Mouse (Mus musculus) ES-E14 (cell line): Measurements from ENCODE around the gene Susd2. TPM values are rescaled to one million over a fixed set of nuclear protein-coding genes. Genes with fewer than 3 reads are reported as not detected.
A peak's percentile ranks its signal among the peaks of the same experiment; 100 is the strongest.

Experiments
- DNase-seq: peaks from one replicate; pipeline ENCODE4 v3.0.0-alpha.2; 2013; ENCODE audit warnings: low read depth, low spot score
- H3K27ac ChIP-seq: 2 replicates; pipeline ENCODE4 v1.5.1; 2012; ENCODE audit warnings: low read depth, mild to moderate bottlenecking, low read length, moderate library complexity, mixed read lengths; ENCODE audit not compliant: poor library complexity, insufficient read depth, severe bottlenecking
- H3K36me3 ChIP-seq: 2 replicates; pipeline ENCODE4 v1.6.1; 2012; ENCODE audit warnings: mild to moderate bottlenecking, low read length, moderate library complexity, mixed read lengths; ENCODE audit not compliant: control insufficient read depth, poor library complexity, insufficient read depth, severe bottlenecking
- H3K4me1 ChIP-seq, 2 experiments: fragments of 150-350 bp in 1 of 2; sonication (generic) in 1 of 2; 2 replicates each; pipeline ENCODE4 v1.6.1; 2012; ENCODE audit warnings: low read length in 2 of 2, mild to moderate bottlenecking in 1 of 2, mixed read lengths in 1 of 2; ENCODE audit not compliant: control insufficient read depth in 2 of 2, insufficient read depth in 2 of 2, poor library complexity in 1 of 2
- H3K4me3 ChIP-seq, 2 experiments: fragments of 150-350 bp in 1 of 2; sonication (generic) in 1 of 2; 2 replicates each; pipeline ENCODE4 v1.5.1; 2012; ENCODE audit warnings: low read length in 2 of 2, low read depth in 1 of 2, mild to moderate bottlenecking in 1 of 2, mixed read lengths in 1 of 2; ENCODE audit not compliant: insufficient read depth in 1 of 2, poor library complexity in 1 of 2, severe bottlenecking in 1 of 2
- H3K9ac ChIP-seq: 2 replicates; pipeline ENCODE4 v1.6.1; 2012; ENCODE audit warnings: low read depth, mild to moderate bottlenecking, low read length, mixed read lengths; ENCODE audit not compliant: poor library complexity, insufficient read depth, severe bottlenecking
- H3K9me3 ChIP-seq: fragments of 150-350 bp; sonication (generic); 2 replicates; pipeline ENCODE4 v1.6.1; 2012; ENCODE audit warnings: low read depth, mild to moderate bottlenecking, low read length; ENCODE audit not compliant: control insufficient read depth, insufficient read depth
- CHD2 ChIP-seq: IDR thresholded peaks from 2 replicates; pipeline ENCODE4 v1.6.1; 2014; ENCODE audit warnings: mild to moderate bottlenecking, low read depth, low read length, inconsistent platforms
- HCFC1 ChIP-seq: IDR thresholded peaks from 2 replicates; pipeline ENCODE4 v1.6.1; 2012; ENCODE audit warnings: low read length, inconsistent platforms, borderline replicate concordance; ENCODE audit not compliant: insufficient read depth
- MAFK ChIP-seq: IDR thresholded peaks from 2 replicates; pipeline ENCODE4 v1.6.1; 2014; ENCODE audit warnings: mild to moderate bottlenecking, low read depth, low read length, inconsistent platforms; ENCODE audit not compliant: insufficient read depth
- ZC3H11A ChIP-seq: IDR thresholded peaks from 2 replicates; pipeline ENCODE4 v1.6.1; 2012; ENCODE audit warnings: low read depth, mild to moderate bottlenecking, inconsistent platforms, low read length, borderline replicate concordance
- ZNF384 ChIP-seq: IDR thresholded peaks from 2 replicates; pipeline ENCODE4 v1.6.1; 2012; ENCODE audit warnings: low read depth, low read length, inconsistent platforms
- in situ Hi-C, 2 experiments: fragments of 600-800 bp; cut with MboI; formaldehyde crosslinking; loops; one replicate each; pipeline ENCODE4 v1.15.1; 2025; ENCODE audit warnings: low sequenced_read_pairs in 2 of 2, inconsistent platforms in 1 of 2; ENCODE audit not compliant: unreplicated experiment in 2 of 2
- total RNA-seq: library from RNA; depleted of rRNA; stranded (reverse); fragments of 300-350 nt; gene quantifications from 2 replicates; pipeline ENCODE4 v1.2.3, GENCODE M21; 2012

Susd2 gene
- total RNA-seq, 1 experiment, result 10.4 TPM

DNA sequence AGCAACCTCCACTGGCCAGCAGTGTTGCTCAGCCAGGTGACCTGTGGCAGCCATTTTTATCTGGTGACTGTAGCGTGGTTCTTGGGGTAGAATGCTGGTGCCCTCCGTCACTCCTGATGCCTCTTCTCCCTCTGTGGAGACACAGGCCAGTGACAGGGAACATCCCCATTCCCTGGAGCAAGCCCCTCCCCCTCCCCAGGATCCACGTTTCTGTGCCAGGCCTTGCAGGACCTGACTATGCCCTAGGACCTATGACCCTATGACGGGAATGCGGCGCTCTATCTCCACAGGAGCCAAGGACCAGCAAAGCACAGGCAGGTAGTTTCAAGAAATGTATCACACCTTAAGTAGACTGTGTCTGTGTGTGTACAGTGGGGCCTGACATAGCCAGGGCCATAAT lies 4.3 kb upstream of the Susd2 start:
- peaks cover 38% of the 10 kb centered on the region for H3K36me3 ChIP-seq
- H3K4me1 ChIP-seq, result peaks cover 20 to 44% of the 10 kb centered on the region in 2 experiments
- peak overlapping the region; percentile 0 to 26; a peak in 3 of 4 replicates for H3K4me3 ChIP-seq
- no peak for TF ChIP-seq HCFC1
- TF ChIP-seq MAFK, result no peak
- TF ChIP-seq ZNF384, result no peak
- no peak for TF ChIP-seq ZC3H11A
- no peak for TF ChIP-seq CHD2
- no peak for DNase-seq
- peak overlapping the region; percentile 99 for H3K27ac ChIP-seq
- H3K9me3 ChIP-seq, result no peaks in the 10 kb centered on the region
- in situ Hi-C loops, result no loop called here
- H3K9ac ChIP-seq, result peak overlapping the region; percentile 42; the same call in 1 of the 2 replicates

- Histone ChIP-seq H3K9me3 (no peaks in the 10 kb centered on the region), H3K9ac (no peak overlapping the region), H3K27ac (no peak overlapping the region), H3K4me3 (no peak overlapping the region), H3K36me3 (peaks cover 31% of the 10 kb centered on the region), H3K4me1 (peaks cover 20 to 52% of the 10 kb centered on the region in 2 experiments)
- TF ChIP-seq MAFK, result no peak
- TF ChIP-seq HCFC1, result no peak
- no peak for TF ChIP-seq ZC3H11A
- TF ChIP-seq CHD2, result no peak
- TF ChIP-seq ZNF384, result no peak
- no peak for DNase-seq
- in situ Hi-C loops, result no loop called here
Measured at GRCm38 (mm10) chr10:75647362-75647761, 3.6 kb upstream of the Susd2 start.

GRCm38 (mm10) chr10:75646406-75646805 lies 2.6 kb upstream of the Susd2 start:
- no peak overlapping the region for H3K4me3 ChIP-seq
- H3K9me3 ChIP-seq, result no peaks in the 10 kb centered on the region
- in situ Hi-C loops, result no loop called here
- no peak for DNase-seq
- H3K36me3 ChIP-seq, result peaks cover 21% of the 10 kb centered on the region
- H3K4me1 ChIP-seq, result peaks cover 20 to 59% of the 10 kb centered on the region in 2 experiments
- no peak overlapping the region for H3K27ac ChIP-seq
- no peak for TF ChIP-seq ZC3H11A
- TF ChIP-seq HCFC1, result no peak
- TF ChIP-seq MAFK, result no peak
- TF ChIP-seq CHD2, result no peak
- no peak for TF ChIP-seq ZNF384
- no peak overlapping the region for H3K9ac ChIP-seq

DNA sequence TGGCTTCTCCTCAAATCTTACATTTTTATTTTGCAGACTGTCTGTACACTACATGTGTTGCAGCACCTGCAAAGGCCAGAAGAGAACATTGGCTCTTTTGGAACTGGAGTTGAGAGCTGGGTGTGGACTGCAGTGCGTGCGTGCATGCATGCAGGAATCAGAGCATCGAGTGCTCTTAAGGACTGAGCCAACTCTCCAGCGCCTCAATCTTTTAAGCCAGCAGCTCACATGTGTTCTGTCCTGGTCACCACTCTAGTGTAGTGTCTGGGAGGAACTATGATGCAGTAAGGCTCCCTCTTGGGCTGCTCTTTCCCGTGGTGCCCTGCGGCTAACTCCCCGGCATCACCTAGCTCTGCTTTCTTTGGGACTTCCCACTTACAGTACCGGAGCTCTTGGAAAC lies 1.8 kb upstream of the Susd2 start:
- TF ChIP-seq MAFK (no peak), HCFC1 (no peak), ZNF384 (no peak), ZC3H11A (no peak), CHD2 (no peak)
- Histone ChIP-seq H3K36me3 (peaks cover 14% of the 10 kb centered on the region; the same call in 1 of the 2 replicates), H3K9me3 (no peaks in the 10 kb centered on the region), H3K27ac (no peak overlapping the region), H3K4me3 (no peak overlapping the region), H3K9ac (no peak overlapping the region), H3K4me1 (peaks cover 17 to 52% of the 10 kb centered on the region in 2 experiments)
- in situ Hi-C loops, result no loop called here
- no peak for DNase-seq

DNA sequence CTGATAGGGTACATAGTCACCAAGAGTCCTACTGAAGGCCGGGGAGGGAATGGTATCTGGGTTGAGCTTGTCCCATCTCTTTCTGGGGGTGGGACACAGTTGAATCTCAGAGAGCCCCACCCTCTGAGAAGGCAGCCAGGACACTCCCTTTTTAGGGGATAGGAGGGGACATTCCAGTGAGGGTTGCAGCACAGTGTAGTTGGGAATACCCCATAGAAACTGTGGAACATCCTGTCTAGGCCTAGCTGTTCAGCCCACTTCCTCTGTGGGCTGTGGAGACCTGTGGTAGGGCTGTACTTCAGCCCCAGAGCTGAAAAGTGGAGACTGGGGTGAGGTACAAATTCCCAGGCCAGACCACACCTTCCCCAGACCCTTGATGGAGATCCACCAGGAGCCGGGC lies 917 bp downstream of the Susd2 start:
- Histone ChIP-seq H3K4me3 (peak overlapping the region; percentile 4 to 34; a peak in 2 of 4 replicates), H3K9me3 (no peaks in the 10 kb centered on the region), H3K36me3 (peaks cover 12% of the 10 kb centered on the region; the same call in 1 of the 2 replicates), H3K9ac (no peak overlapping the region), H3K27ac (no peak overlapping the region), H3K4me1 (peaks cover 0 to 37% of the 10 kb centered on the region in 2 experiments; a peak in 3 of 4 replicates)
- no peak for TF ChIP-seq HCFC1
- TF ChIP-seq ZNF384, result no peak
- no peak for TF ChIP-seq MAFK
- TF ChIP-seq CHD2, result no peak
- no peak for TF ChIP-seq ZC3H11A
- in situ Hi-C loops, result no loop called here
- DNase-seq, result no peak
